Mouse (Mus musculus): ENCODE data around the gene D6Ertd527e. TPM values are rescaled to one million over a fixed set of nuclear protein-coding genes. Genes with fewer than 3 reads are reported as not detected.
A peak's percentile ranks its signal among the peaks of the same experiment; 100 is the strongest.

Gene D6Ertd527e
- polyA plus RNA-seq, 1 experiment from 2014 or later, result 0.25 TPM

- DNase-seq (ENCODE audit: low spot score), result no peak
Measured at GRCm38 (mm10) chr6:87103314-87103713, 1.2 kb upstream of the D6Ertd527e start.

DNA sequence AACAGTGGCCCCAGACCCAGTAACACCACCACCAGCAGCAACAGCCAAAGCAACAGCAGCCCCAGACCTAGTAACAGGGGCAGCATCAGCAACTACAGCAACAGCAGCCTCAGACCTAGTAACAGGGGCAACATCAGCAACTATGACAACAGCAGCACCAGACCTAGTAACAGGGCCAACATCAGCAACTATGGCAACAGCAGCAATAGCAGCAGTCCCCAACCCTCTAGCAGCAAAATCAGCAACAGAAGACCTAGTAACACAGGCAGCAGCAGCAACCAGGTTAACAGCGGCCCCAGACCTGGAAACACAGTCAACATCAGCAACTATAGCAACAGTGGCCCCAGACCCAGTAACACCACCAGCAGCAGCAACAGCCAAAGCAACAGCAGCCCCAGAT lies 6.9 kb downstream of the D6Ertd527e start:
- no peak for DNase-seq (ENCODE audit: low spot score)

DNA sequence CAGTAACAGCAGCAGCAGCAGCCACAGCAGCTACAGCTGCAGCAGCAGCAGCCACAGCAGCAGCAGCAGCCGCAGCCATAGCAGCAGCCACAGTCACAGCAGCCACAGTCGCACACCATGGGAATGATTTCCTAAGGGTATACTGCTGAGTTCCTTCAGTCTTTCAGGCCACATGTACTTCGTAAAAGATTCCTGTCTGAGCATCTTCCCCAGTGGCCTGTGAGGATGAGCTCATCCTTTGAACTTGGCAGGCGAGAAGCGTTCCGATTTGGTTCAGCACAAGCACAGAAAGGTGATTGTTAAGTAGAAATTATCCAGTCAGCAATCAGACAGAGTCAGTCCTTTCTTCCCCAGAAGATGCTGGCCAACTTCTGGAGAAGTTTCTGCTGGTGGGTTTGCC lies 7.6 kb downstream of the D6Ertd527e start:
- DNase-seq (ENCODE audit: low spot score), result no peak

- DNase-seq (ENCODE audit: low spot score), result no peak
Measured at GRCm38 (mm10) chr6:87115981-87116380, 11.4 kb downstream of the D6Ertd527e start.

- DNase-seq (ENCODE audit: low spot score), result no peak
Measured at GRCm38 (mm10) chr6:87116596-87116995, 12.1 kb downstream of the D6Ertd527e start.

DNA sequence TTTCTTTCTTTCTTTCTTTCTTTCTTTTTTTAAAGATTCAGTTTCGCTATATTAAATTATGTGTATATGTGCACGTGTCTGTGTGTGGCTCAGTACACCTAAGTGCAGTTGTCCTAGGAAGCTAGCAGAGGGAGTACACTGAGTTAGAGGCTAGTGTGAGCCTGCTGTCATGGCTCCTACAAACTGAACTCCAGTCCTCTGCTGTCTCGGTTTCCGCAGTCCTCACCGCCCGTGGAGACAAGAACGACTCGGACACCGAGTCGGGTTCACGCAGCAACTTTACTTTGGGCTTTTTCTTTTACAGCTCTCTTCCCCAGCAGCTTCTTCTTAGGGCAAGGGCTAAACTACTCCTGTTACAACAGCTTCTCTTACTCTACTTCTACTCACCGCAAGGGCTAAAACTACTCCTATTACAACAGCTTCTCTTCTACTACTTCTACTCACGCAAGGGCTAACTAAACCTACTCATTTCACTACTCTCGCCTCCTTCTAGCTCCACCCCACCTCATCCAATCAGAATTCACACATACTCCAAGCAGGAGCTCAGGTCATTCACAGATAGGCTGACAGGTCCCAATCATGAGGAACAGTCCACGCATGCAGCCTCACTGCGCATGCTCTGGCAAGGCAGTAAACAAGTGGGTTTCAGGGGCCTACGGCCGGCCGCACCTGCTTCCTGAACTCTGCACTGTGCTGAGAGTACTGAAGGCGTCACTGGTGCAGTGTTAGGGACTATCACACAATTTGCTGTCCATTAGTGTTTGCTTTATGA lies 14.7 kb downstream of the D6Ertd527e start:
- DNase-seq (ENCODE audit: low spot score), result peak; percentile 91

GRCm38 (mm10) chr6:87119975-87120374 lies 15.4 kb downstream of the D6Ertd527e start:
- DNase-seq (ENCODE audit: low spot score), result no peak

DNA sequence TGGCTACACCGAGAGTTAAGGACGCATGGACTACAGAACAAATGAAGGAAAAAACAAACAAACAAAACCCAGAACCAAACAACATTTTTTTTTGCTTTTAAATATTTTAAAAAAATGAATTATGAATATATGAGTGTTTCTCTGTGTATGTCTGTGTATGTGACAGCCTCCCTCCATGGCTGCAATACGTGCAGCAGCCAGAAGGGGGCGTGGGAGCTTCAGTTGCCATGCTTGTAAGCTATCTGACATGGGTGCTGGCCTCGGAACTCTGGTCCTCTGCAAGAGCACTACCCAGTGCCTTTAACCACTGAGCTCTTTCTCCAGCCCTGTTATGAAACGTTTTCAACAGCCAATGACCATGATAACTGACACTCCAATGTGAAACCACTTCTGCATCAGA lies 16.1 kb downstream of the D6Ertd527e start:
- DNase-seq (ENCODE audit: low spot score), result peak; percentile 41

- DNase-seq (ENCODE audit: low spot score), result peak; percentile 23
Measured at GRCm38 (mm10) chr6:87121961-87122360, 17.4 kb downstream of the D6Ertd527e start.

DNA sequence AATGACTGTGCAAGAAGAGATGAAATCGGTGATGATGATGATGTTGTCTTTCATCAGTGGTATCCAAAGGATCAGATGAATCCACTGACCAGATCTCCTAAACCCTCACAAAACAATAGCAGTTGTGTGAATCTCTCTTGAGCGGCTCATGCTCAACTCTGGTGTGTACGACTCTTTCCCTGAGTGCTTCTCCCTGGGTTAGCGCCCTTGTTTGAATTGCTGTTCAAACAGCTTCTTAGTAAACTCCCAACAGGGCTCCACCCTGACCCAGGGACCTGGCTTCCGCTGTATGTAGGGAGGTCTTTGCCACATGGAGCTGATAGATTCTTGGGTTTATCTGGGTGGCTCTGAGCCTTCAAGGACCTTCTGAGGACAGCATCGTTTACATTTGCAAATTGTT lies 18.9 kb downstream of the D6Ertd527e start:
- no peak for DNase-seq (ENCODE audit: low spot score)

DNA sequence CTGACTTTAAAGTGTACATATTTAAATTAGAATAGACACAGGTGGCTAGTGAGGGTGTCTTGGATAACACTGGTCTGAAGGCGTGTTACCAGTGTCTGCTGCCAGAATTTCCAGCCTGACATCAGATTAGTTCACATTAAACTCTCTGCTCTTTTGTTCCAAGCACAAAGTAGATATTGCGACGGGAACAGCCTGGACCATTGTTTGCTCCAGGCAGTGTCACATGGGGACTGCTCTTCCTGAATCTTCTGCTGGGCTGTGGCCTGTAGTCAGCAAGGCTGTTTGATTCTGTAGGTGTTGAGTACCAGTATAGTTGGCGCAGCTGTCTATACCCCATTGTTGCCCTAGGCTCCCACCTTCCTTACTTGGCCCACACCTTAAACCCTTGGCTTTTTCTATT lies 19.4 kb downstream of the D6Ertd527e start:
- DNase-seq (ENCODE audit: low spot score), result no peak

DNA sequence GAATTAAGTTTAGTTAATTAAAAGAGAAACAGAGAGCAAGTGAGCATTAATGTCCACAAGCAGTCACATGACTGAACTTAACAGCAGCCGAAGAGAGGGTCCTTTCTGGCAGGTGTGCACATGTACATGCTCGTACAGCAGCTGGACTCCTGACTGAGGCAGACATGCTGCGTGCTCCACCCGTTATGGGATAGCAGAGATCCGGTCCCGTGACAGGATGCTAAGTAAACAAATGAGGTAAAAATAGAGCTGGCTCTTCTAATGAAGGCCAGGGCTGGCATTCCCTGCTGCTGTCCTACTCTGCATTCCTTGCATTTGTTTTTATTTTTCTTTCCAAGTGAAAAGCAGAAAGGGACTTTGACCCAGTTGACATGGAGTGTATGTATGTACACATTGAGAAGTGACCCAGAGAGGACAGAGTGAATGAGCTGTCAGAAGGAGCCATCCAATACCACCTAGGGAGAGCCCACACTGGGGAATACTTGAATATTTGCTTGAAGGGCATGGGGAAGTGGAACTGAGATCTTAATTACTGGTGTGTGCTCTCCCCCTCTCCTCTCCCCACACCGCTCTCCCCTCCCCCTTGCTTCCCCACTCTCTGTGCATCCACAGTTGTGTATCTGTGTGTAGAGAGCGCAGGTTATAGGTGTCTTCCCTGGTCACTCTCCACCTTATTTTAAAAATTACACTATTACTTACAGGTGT lies 22.7 kb downstream of the D6Ertd527e start:
- no peak for DNase-seq (ENCODE audit: low spot score)

- no peak for DNase-seq (ENCODE audit: low spot score)
Measured at GRCm38 (mm10) chr6:87129861-87130260, 25.3 kb downstream of the D6Ertd527e start.

DNA sequence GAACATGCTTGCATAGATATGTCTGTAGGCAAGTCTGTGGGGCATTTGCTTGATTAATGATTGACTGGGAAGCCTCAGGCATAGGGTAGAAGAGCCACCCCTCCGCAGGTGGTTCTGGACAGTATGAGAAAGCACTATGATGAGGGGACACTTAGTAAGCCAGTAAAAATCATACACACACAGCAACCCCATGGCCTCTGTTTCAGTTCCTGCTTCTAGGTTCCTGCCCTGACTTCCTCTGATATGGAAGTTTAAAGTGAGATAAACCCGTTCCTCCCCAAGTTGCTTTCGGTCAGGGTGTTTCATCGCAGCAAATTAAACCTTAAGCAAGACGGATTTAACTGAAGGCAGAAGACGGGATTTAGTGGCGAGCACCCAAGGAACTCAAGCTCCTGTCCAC lies 26.1 kb downstream of the D6Ertd527e start:
- DNase-seq (ENCODE audit: low spot score), result no peak

GRCm38 (mm10) chr6:87131078-87131477 lies 26.5 kb downstream of the D6Ertd527e start:
- no peak for DNase-seq (ENCODE audit: low spot score)

DNA sequence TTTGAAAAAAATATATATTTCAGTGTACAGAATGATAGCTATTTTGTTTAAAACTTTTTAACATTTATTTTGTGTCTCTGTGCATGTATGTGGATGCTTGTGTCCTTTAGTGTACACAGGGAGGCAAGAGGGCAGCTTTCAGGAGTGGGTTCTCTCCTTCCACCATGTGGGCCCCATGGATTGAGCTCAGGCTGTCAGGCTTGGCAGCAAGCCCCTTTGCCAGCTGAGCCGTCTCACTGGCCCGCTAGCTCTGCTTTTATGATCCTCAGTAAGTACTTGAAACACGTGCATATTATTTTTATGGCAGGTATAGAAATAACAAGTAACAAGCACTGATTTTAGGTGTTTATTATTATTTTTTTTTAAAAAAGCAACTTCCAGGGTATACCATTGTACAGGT lies 29.0 kb downstream of the D6Ertd527e start:
- DNase-seq (ENCODE audit: low spot score), result no peak

GRCm38 (mm10) chr6:87133966-87134546 lies 29.5 kb downstream of the D6Ertd527e start:
- DNase-seq (ENCODE audit: low spot score), result no peak

DNA sequence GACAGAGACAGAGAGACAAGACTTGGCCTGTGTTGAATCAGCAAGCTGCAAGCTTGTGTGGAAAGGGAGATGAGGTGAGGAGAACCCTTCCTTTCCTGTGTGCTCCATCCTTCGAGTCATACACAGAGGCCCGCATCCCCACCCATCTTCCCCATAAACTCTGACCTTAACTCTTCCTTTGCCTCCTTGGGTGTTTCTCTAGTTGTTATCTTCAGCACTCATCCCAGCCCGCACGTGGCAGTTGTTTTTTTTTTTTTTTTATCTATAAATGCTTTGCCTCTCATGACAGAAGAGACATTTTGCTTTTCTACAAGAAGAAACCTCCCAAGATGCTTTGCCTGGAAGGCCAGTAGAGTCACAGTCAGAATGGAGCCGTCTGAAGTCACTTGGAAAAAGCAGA lies 33.9 kb downstream of the D6Ertd527e start:
- no peak for DNase-seq (ENCODE audit: low spot score)

GRCm38 (mm10) chr6:87139796-87140553 lies 35.4 kb downstream of the D6Ertd527e start:
- DNase-seq (ENCODE audit: low spot score), result no peak

- no peak for DNase-seq (ENCODE audit: low spot score)
Measured at GRCm38 (mm10) chr6:87142239-87142638, 37.7 kb downstream of the D6Ertd527e start.

DNA sequence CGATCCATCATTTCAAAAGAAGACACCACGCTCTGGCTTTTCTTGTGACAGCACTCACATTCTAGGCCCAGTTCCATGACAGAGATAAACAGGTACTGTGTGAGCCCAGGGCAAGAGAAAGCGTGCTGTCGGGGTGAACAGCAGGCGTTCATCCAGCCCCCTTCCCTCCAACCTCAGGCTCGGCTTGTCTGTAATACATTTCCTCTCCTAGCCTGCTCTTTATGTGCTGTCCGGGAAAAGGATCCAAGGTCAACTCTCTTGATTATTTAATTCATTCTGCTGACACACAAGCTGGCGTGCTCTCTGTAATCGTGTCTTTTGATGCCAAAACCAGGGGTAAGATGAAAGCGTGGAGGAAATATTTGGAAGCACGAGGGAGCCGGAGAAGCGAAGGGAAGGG lies 39.0 kb downstream of the D6Ertd527e start:
- no peak for DNase-seq (ENCODE audit: low spot score)

GRCm38 (mm10) chr6:87147921-87148320 lies 43.4 kb downstream of the D6Ertd527e start:
- peak; percentile 77 for DNase-seq (ENCODE audit: low spot score)

Measured in thymus, postnatal 0 days (tissue).